Mouse (Mus musculus) fibroblast of lung, adult 2 months (primary cell): ENCODE data around the gene Zfp78.
A peak's percentile ranks its signal among the peaks of the same experiment; 100 is the strongest.

Source experiments
- DNase-seq: peaks from one replicate; pipeline ENCODE4 v3.0.0-alpha.2; 2011; ENCODE audit warnings: low read depth

The Zfp78 gene

DNA sequence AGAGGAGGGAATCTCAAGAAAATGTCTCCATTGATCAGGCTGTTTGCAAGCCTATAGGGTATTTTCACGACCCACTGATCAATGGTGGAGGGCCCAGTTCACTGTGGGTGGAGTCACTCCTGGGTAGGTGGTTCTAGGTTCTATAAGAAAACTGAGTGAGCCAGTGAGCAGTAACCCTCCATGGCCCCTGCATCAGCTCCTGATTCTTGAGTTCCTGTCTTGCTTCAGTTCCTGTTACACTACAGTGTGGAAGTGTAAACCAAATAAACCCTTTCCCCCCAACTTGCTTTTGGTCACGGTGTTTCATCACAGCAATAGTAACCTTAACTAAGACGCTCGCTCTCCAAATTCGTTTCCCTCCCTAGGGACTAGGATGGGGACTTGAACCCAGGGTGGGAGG is 25.9 kb downstream of the Zfp78 start:
- DNase-seq, result no peak

DNA sequence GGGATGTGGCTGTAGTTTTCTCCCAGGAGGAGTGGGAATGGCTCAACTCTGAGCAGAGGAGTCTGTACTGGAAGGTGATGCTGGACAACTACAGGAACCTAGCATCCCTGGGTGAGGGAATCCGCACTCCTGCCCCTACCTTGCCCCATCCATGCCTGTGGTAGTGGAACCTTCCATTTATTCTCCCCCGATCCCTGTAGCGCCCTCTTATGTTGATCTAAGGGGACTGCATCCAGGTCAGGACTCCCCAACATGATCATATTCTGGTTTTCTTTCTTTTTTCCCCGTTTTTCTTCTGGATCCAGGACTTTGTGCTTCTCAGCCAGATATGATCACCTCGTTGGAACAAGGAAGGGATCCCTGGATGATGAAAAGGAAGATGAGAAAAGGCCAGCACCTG is 26.4 kb downstream of the Zfp78 start:
- DNase-seq, result no peak

- DNase-seq, result peak; percentile 27
Observed at GRCm38 (mm10) chr7:6397996-6398975, 35.2 kb downstream of the Zfp78 start, which contains the start of gene Smim17. Gene Smim17 (plus strand): TSS chr7:6398715.

DNA sequence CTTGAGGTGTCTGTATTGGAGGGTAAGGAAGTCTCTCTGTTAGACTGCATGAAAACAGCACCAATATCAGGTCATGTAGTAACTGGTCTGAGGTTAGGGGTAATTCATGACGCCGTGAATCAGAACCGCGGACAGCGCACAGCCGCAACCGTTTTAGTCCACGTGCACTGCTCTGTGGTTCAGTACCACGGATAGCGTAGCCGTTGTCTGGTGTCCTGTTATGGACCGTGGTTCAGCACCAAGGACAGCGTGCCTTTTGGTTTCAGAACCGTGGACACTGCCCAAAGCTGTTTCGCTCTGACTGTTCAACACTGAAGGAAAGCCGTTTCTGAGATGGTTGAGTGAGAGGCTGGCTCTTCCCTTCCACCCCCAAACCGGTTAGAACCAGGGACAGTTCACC is 47.0 kb downstream of the Zfp78 start, which contains the start of gene Gm20715:
Gene Gm20715, plus strand, starts transcription at position 235 of the 400 bp plus-strand sequence.
- DNase-seq, result peak; percentile 72

DNA sequence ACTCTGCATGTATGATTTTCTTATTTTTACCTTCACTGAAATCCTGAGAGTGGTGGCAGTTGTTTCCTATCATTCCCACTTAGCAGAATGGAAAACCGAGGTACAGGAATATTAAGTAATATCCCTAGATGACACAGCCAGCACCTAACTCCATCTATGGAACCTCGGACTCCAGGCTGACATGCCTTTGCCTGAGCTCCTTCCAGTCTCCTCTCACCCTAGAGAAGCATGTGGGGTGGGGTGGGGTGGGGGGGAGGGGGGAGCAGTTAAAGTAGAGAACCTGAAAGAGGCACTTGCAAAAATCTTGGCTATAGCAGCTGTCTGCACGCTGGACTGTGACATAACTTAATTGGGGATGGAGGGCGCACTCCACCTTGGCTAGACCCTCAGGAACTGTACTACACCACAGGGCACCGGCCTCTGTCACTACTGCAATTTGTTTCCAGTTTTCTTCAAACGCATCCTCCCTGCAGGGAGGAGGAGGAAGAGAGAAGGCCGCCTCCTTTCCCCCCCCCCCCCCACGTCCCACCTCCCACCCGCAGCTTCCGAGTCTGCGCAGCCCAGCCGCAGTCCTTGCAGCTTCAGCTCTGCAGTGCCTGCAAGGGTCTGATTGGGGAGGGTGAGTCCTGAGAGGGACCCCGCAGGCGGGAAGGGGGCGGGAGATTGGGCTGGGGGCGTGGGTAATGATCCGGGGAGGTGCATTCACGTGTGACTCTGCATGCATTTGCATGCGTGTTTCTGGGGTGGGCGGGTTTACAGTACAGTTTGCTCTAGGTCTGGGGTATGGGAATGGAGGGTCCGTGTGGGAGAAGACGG is 51.8 kb downstream of the Zfp78 start:
- no peak for DNase-seq

GRCm38 (mm10) chr7:6415442-6415787 is 52.3 kb downstream of the Zfp78 start:
- DNase-seq, result no peak

DNA sequence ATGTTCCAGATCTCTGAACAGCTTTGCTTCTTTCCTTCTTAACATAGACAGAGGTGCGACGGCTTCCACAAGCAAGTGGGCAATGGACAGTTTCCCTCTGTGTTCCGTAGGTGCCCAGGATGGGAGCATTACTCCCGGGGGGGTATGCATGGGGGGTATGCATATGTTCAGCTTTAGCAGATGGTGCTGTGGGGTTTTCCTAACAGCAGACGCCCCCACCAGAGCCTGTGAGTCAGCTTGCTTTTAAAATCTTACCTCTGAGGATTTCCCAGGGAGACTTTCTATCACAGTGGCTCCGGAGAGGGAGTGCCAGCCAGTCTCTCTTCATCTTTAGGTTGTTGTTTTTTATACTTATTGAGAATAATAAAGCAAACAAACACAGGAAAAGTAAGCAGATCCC is 56.8 kb downstream of the Zfp78 start:
- no peak for DNase-seq

GRCm38 (mm10) chr7:6429381-6429780 is 66.3 kb downstream of the Zfp78 start:
- no peak for DNase-seq

DNA sequence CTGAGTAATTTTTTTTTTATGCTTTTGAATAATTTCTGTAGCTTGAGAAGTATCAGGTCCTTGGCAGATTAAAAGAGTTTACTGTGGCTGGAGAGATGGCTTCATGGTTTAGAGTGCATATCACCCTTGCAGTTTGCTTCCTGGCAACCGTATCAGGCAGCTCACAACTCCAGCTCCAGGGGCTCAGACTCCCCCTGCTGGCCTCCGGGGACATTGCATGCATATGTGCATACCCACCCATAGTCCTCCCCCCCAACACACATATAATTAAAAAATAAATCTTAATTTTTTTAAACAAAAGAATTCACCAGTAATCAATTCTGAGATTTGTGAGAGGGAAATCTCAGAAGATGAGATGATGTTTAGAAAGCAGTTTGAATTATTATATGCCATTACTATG is 67.3 kb downstream of the Zfp78 start:
- DNase-seq, result no peak
